Mouse (Mus musculus): Measurements from ENCODE around the gene Zfp57. TPM values are rescaled to one million over a fixed set of nuclear protein-coding genes. Genes with fewer than 3 reads are reported as not detected.
A peak's percentile ranks its signal among the peaks of the same experiment; 100 is the strongest.

Gene Zfp57
- polyA plus RNA-seq, 1 experiment = not detected

- H3K4me1 ChIP-seq (ENCODE audit: control insufficient read depth, insufficient read depth, low read length) = no peaks in the 10 kb centered on the region
- no peak overlapping the region for H3K4me3 ChIP-seq (ENCODE audit: insufficient read depth, low read length)
- TF ChIP-seq CTCF (IDR thresholded peaks at IDR 0.05; ENCODE audit: low read depth, low read length) (no peak), POLR2A (IDR thresholded peaks at IDR 0.05; ENCODE audit: borderline replicate concordance, low read depth, low read length) (no peak)
- H3K27ac ChIP-seq (ENCODE audit: insufficient read depth, low read depth, low read length) = no peak overlapping the region
These were observed 28.2 kb downstream of the Zfp57 start for GRCm38 (mm10) chr17:37029162-37029561.

GRCm38 (mm10) chr17:37039127-37039894 lies 38.3 kb downstream of the Zfp57 start:
- Histone ChIP-seq H3K4me1 (ENCODE audit: control insufficient read depth, insufficient read depth, low read length) (no peaks in the 10 kb centered on the region), H3K4me3 (ENCODE audit: insufficient read depth, low read length) (no peak overlapping the region), H3K27ac (ENCODE audit: insufficient read depth, low read depth, low read length) (no peak overlapping the region)
- TF ChIP-seq CTCF (IDR thresholded peaks at IDR 0.05; ENCODE audit: low read depth, low read length) (no peak), POLR2A (IDR thresholded peaks at IDR 0.05; ENCODE audit: borderline replicate concordance, low read depth, low read length) (no peak)

- TF ChIP-seq POLR2A (IDR thresholded peaks at IDR 0.05; ENCODE audit: borderline replicate concordance, low read depth, low read length) (no peak), CTCF (IDR thresholded peaks at IDR 0.05; ENCODE audit: low read depth, low read length) (no peak)
- peaks cover 6% of the 10 kb centered on the region; the same call in 1 of the 2 replicates for H3K4me1 ChIP-seq (ENCODE audit: control insufficient read depth, insufficient read depth, low read length)
- no peak overlapping the region for H3K4me3 ChIP-seq (ENCODE audit: insufficient read depth, low read length)
- H3K27ac ChIP-seq (ENCODE audit: insufficient read depth, low read depth, low read length) = no peak overlapping the region
These were observed 43.8 kb downstream of the Zfp57 start for GRCm38 (mm10) chr17:37044651-37045244.

GRCm38 (mm10) chr17:37045611-37046311 lies 44.8 kb downstream of the Zfp57 start, which contains the start of gene Gabbr1:
Gene Gabbr1, plus strand, starts transcription at chr17:37045966.
- H3K4me3 ChIP-seq (ENCODE audit: insufficient read depth, low read length) = peak within 1 kb of the TSS; percentile 50
- no peak within 1 kb of the TSS for H3K27ac ChIP-seq (ENCODE audit: insufficient read depth, low read depth, low read length)
- H3K4me1 ChIP-seq (ENCODE audit: control insufficient read depth, insufficient read depth, low read length) = peaks cover 6% of the 10 kb centered on the region; the same call in 1 of the 2 replicates
- TF ChIP-seq POLR2A (IDR thresholded peaks at IDR 0.05; ENCODE audit: borderline replicate concordance, low read depth, low read length) = no peak
- TF ChIP-seq CTCF (IDR thresholded peaks at IDR 0.05; ENCODE audit: low read depth, low read length) = no peak

- peaks cover 6% of the 10 kb centered on the region; the same call in 1 of the 2 replicates for H3K4me1 ChIP-seq (ENCODE audit: control insufficient read depth, insufficient read depth, low read length)
- TF ChIP-seq POLR2A (IDR thresholded peaks at IDR 0.05; ENCODE audit: borderline replicate concordance, low read depth, low read length) (no peak), CTCF (IDR thresholded peaks at IDR 0.05; ENCODE audit: low read depth, low read length) (no peak)
- H3K4me3 ChIP-seq (ENCODE audit: insufficient read depth, low read length) = peak overlapping the region; percentile 50
- H3K27ac ChIP-seq (ENCODE audit: insufficient read depth, low read depth, low read length) = no peak overlapping the region
These were observed 45.5 kb downstream of the Zfp57 start for GRCm38 (mm10) chr17:37046312-37047112.

- Histone ChIP-seq H3K4me3 (ENCODE audit: insufficient read depth, low read length) (no peak overlapping the region), H3K4me1 (ENCODE audit: control insufficient read depth, insufficient read depth, low read length) (peaks cover 6% of the 10 kb centered on the region; the same call in 1 of the 2 replicates), H3K27ac (ENCODE audit: insufficient read depth, low read depth, low read length) (no peak overlapping the region)
- no peak for TF ChIP-seq POLR2A (IDR thresholded peaks at IDR 0.05; ENCODE audit: borderline replicate concordance, low read depth, low read length)
- no peak for TF ChIP-seq CTCF (IDR thresholded peaks at IDR 0.05; ENCODE audit: low read depth, low read length)
These were observed 46.5 kb downstream of the Zfp57 start for GRCm38 (mm10) chr17:37047332-37047976.

- TF ChIP-seq CTCF (IDR thresholded peaks at IDR 0.05; ENCODE audit: low read depth, low read length) (no peak), POLR2A (IDR thresholded peaks at IDR 0.05; ENCODE audit: borderline replicate concordance, low read depth, low read length) (no peak)
- Histone ChIP-seq H3K4me3 (ENCODE audit: insufficient read depth, low read length) (no peak overlapping the region), H3K4me1 (ENCODE audit: control insufficient read depth, insufficient read depth, low read length) (peaks cover 6% of the 10 kb centered on the region; the same call in 1 of the 2 replicates), H3K27ac (ENCODE audit: insufficient read depth, low read depth, low read length) (no peak overlapping the region)
These were observed 47.0 kb downstream of the Zfp57 start for GRCm38 (mm10) chr17:37047981-37048380.

- TF ChIP-seq POLR2A (IDR thresholded peaks at IDR 0.05; ENCODE audit: borderline replicate concordance, low read depth, low read length) (no peak), CTCF (IDR thresholded peaks at IDR 0.05; ENCODE audit: low read depth, low read length) (no peak)
- Histone ChIP-seq H3K27ac (ENCODE audit: insufficient read depth, low read depth, low read length) (no peak overlapping the region), H3K4me1 (ENCODE audit: control insufficient read depth, insufficient read depth, low read length) (peaks cover 6% of the 10 kb centered on the region; the same call in 1 of the 2 replicates), H3K4me3 (ENCODE audit: insufficient read depth, low read length) (no peak overlapping the region)
These were observed 47.4 kb downstream of the Zfp57 start for GRCm38 (mm10) chr17:37048383-37048782.
